Mouse (Mus musculus) NIH3T3 (cell line): ENCODE data around the gene Dhrs9.

Source experiments
- DNase-seq: peaks from one replicate; pipeline ENCODE4 v3.0.0-alpha.2; 2012; ENCODE audit warnings: low read depth

The Dhrs9 gene

DNA sequence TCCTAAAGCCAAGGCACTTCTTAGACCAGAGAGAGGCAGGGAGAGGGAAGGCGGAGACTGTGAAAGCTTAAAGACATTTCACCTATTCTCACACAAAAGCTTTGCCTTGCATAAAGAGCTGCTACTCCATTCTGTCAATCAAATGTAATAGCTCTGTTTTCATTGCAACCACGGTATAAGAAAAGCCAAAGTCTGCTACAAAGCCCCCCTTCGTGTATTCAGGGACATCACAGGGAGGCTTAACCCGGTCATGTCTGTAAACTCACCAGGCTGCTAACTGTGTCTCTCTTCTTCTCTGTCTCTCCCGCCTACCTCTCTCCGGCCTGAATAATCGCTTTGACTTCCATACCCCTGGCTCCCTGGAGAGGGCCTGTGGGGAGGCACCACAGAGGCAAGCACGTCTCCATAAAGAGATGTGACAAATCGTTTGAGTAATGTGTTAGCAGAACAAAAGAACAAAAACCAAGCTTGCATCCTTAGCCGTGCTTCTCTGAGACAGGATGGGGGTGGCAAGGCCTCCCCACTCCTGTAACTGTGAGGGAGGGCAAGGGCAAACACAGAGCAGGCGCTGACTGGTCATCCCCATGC is 38.1 kb downstream of the Dhrs9 start:
- DNase-seq: no peak

DNA sequence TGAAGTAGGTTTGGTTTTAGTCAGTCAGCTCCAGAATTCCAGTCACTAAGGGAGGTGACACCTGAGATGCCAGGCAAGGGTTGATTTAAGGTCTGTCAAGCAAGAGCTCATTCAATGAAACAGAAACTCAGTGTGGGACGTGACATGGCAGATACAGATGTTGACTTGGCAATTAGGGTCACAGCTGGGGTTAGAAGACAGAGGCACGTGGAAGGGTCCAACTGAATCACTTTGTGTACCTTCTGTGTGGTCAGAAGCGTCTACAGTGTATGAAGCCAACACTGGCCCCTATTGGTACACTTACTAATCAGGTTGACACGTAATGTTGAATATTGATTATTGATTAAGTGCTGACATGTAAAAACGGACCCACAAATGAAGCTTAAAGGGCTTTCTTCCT is 44.6 kb downstream of the Dhrs9 start:
- no peak for DNase-seq

DNA sequence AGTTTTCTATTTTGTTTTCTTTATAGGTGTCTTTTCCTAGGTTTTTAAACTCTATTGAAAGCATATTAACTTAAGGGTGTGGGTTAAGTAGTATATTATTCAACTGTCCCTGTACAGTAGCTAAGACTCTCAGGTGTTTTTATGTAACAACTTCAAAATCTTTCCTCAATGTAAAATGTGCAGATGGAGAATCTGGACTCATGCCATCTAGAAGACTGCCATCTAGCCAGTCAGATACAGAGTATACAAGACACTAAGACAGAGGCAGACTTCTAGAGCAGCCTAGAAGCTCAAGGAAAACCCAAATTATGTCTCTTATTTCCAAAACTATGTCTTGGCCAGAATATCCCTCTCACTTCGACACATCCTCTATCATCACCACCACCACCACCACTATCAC is 45.8 kb downstream of the Dhrs9 start:
- no peak for DNase-seq

DNA sequence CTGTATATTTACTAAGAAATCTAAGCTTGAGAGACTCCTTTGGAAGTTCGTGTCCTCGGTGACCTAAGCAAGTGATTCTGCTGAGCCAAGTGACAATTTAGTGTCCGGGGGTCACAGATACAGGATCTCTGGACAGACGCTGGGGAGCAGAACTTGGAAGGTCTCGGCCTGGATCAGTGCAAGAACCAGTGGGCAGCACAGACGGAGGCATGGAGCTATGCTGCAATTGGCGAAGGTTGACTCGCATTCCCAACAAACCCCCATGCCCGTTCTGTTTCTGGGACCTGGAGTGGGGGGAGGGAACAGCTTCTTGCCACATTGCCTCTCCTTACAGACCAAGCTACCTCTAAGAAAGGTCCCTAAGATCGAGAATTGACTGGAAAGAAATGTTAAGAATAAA is 46.9 kb downstream of the Dhrs9 start:
- no peak for DNase-seq

DNA sequence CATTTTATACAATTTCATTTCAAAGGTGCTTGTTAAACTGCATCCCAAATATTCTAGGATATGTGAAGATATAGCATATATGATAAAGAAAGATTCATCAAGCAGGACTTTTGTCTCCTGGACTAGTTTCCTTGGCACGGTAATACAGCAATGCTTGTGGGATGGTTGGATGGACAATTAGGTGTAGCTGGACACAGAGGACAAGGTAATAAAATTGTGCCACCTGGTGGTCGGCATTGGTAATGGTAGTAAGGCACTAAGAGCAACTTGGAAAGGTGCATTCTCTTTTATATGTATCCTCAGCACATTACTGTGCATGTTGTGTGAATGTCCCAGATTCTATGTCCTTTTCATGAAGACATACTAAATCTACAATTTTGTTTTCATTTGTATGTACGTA is 47.9 kb downstream of the Dhrs9 start:
- DNase-seq: peak; percentile 90

DNA sequence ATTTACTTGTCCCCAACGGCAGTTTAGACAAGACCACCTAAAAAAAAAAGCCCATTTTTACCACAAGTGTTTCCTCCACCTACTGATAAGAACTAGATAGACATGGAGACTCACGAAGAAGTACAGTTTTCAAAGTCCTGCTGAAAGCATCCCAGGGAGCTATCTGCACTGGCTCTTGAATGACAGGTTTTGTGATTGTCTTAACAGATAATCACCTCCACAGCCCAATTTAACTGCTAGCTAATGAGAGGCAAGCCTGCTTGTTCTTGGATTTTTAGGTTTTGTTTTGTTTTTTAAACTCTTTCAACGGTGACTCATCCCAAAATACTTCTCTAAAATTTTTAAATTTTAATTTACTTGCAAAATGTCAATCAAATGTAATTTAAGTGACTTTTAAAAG is 61.4 kb downstream of the Dhrs9 start:
- no peak for DNase-seq

DNA sequence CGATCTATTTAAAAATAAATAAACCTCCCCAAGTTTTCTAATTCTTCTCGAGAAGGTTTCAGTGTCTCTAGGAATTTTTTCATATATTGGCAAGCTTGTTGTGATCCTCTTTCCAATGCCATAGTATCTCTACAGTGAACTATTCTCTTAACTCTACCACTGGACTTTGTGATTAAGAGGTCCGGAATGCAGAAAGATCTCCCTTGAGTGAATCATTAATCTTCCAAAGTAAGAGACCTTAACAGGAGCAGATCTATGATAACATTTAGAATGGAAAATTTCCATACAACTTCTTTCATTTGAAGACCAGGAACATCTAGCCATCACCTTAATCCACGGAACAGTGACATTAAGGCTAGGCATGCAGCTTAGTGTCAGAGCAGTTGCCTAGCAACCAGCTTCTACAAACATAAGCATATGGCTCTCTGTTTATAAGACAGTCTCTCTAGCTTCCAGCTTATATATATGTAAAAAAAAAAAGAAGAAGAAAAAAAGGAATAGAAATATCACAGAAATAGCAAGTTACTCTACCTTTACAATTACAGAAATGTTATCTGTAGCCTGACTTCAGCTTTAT is 65.7 kb downstream of the Dhrs9 start:
- no peak for DNase-seq

DNA sequence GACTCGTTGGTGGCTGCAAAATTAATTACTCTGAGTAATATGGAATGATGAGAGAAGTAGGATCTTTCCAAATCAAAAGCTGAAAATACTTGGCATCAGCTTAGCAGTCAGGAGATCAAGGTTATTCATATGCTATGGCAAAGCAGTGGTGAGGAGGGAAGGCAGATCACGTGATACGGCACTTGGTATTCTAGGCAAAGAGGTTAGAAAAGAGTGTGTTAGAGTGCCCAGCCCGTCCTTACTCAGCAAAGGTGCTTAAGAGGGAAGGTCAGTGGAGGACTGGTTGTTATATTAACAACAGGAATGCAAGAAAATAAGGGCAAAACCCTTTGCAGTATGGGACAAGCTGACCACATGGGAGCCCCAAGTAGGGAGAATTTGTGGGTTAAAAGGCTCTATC is 68.3 kb downstream of the Dhrs9 start:
- DNase-seq: no peak

DNA sequence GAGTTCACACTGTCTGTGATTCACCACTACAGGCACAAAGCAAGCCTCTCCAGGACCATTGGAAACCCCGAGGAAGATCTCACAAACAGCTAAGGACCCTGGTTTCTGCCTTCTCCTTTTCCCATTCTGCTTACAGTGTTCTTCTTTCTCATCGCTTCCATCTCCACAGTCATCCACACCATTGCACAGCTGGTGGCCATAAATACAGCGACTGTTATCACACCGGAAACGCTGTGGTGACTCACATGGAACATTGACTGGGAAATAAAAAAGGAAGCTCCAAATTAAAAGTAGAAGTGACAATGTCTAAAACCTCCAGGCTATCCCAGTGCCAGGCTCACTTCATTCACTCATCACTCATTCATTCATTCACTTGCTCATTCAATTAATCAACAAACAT is 70.9 kb downstream of the Dhrs9 start:
- no peak for DNase-seq
